Mouse (Mus musculus) stomach, postnatal 0 days (tissue): Measurements from ENCODE around the gene Usf2. TPM values are rescaled to one million over a fixed set of nuclear protein-coding genes. Genes with fewer than 3 reads are reported as not detected.

Source experiments
- ATAC-seq: fragments of 200-750 bp; cut with Nextera tagmentation; 2 replicates; pipeline ENCODE4 v1.8.0; 2017; ENCODE audit not compliant: low FRiP score, low TSS enrichment
- DNase-seq: peaks from one replicate; pipeline ENCODE4 v3.0.0-alpha.2; 2016; ENCODE audit warnings: low spot score
- H3K27ac ChIP-seq: fragments of 300-500 bp; sonication (generic); replicated peaks from 2 replicates; pipeline ENCODE4 v1.5.1; 2014; ENCODE audit warnings: mild to moderate bottlenecking, control low read depth
- H3K27me3 ChIP-seq: fragments of 300-500 bp; sonication (generic); 2 replicates; pipeline ENCODE4 v1.6.1; 2014; ENCODE audit warnings: low read length; ENCODE audit not compliant: control insufficient read depth, insufficient read depth
- H3K36me3 ChIP-seq: fragments of 300-500 bp; sonication (generic); 2 replicates; pipeline ENCODE4 v1.6.1; 2014; ENCODE audit warnings: low read length, mixed read lengths; ENCODE audit not compliant: control insufficient read depth, insufficient read depth
- H3K4me1 ChIP-seq: fragments of 300-500 bp; sonication (generic); replicated peaks from 2 replicates; pipeline ENCODE4 v1.6.1; 2014; ENCODE audit warnings: antibody characterized with exemption; ENCODE audit not compliant: control insufficient read depth, insufficient read depth
- H3K4me2 ChIP-seq: fragments of 300-500 bp; sonication (generic); replicated peaks from 2 replicates; pipeline ENCODE4 v1.6.1; 2014; ENCODE audit warnings: low read depth, mild to moderate bottlenecking, control low read depth, moderate library complexity
- H3K4me3 ChIP-seq: fragments of 300-500 bp; sonication (generic); 2 replicates; pipeline ENCODE4 v1.5.1; 2014; ENCODE audit warnings: low read depth, low read length, control low read depth
- H3K9ac ChIP-seq: fragments of 300-500 bp; sonication (generic); 2 replicates; pipeline ENCODE4 v1.6.1; 2014; ENCODE audit warnings: mild to moderate bottlenecking, low read length, control low read depth, mixed read lengths
- H3K9me3 ChIP-seq: fragments of 300-500 bp; sonication (generic); 2 replicates; pipeline ENCODE4 v1.6.1; 2016; ENCODE audit warnings: low read length; ENCODE audit not compliant: control insufficient read depth
- CTCF ChIP-seq: IDR thresholded peaks from 2 replicates; pipeline ENCODE4 v1.5.1; 2016; ENCODE audit warnings: antibody characterized with exemption, low read depth, mild to moderate bottlenecking, moderate library complexity
- EP300 ChIP-seq: optimal IDR thresholded peaks from 2 replicates; pipeline ENCODE3; 2016; ENCODE audit warnings: antibody characterized with exemption
- WGBS: fragments of 180-500 bp; shearing (Covaris S2); extraction: QIAGEN DNeasy Blood & Tissue Kit; methylation state at CpG from one replicate; pipeline ENCODE4 v1.1.7; 2014; 5-methylcytosine and 5-hydroxymethylcytosine counted together
- polyA plus RNA-seq: library from polyadenylated mRNA; unstranded; fragments of >200 nt; fragmentation: Nextera tagmentation; extraction: Ambion mirVana; gene quantifications from 2 replicates; pipeline ENCODE4 v1.2.1, GENCODE M21; 2015

Gene Usf2
- polyA plus RNA-seq, 1 experiment from 2014 or later = 12.0 TPM

- H3K27ac ChIP-seq = no peak overlapping the region
- H3K4me3 ChIP-seq = no peak overlapping the region
- no peak overlapping the region for H3K9ac ChIP-seq
- WGBS = 88% methylated on average over 4 of the region's 4 CpGs
- no peaks in the 10 kb centered on the region for H3K4me1 ChIP-seq
- ATAC-seq = no peak
- no peak for DNase-seq
- H3K9me3 ChIP-seq = no peaks in the 10 kb centered on the region
- H3K27me3 ChIP-seq = no peaks in the 10 kb centered on the region
- TF ChIP-seq EP300 (no peak), CTCF (no peak)
- no peaks in the 10 kb centered on the region for H3K36me3 ChIP-seq
- no peak overlapping the region for H3K4me2 ChIP-seq
Measured at GRCm38 (mm10) chr7:30988519-30989162, 32.0 kb upstream of the Usf2 start.

- 86% methylated on average over 9 of the region's 9 CpGs for WGBS
- Histone ChIP-seq H3K36me3 (no peaks in the 10 kb centered on the region), H3K27me3 (no peaks in the 10 kb centered on the region), H3K4me2 (no peak overlapping the region), H3K9me3 (no peaks in the 10 kb centered on the region), H3K4me1 (no peaks in the 10 kb centered on the region), H3K27ac (no peak overlapping the region), H3K9ac (no peak overlapping the region), H3K4me3 (no peak overlapping the region)
- DNase-seq = no peak
- TF ChIP-seq CTCF = no peak
- no peak for TF ChIP-seq EP300
- ATAC-seq = no peak
Measured at GRCm38 (mm10) chr7:30985357-30985756, 28.8 kb upstream of the Usf2 start.

- Histone ChIP-seq H3K4me3 (no peak overlapping the region), H3K4me1 (no peaks in the 10 kb centered on the region), H3K27ac (no peak overlapping the region), H3K9ac (no peak overlapping the region), H3K36me3 (no peaks in the 10 kb centered on the region), H3K9me3 (no peaks in the 10 kb centered on the region), H3K27me3 (no peaks in the 10 kb centered on the region), H3K4me2 (no peak overlapping the region)
- TF ChIP-seq CTCF (no peak), EP300 (no peak)
- ATAC-seq (no peak), DNase-seq (no peak)
- 81% methylated on average over 4 of the region's 4 CpGs for WGBS
Measured at GRCm38 (mm10) chr7:30981703-30982102, 25.1 kb upstream of the Usf2 start.

- Histone ChIP-seq H3K9ac (peak within 1 kb of the TSS; percentile 71), H3K27ac (peak within 1 kb of the TSS; percentile 92), H3K27me3 (no peaks in the 10 kb centered on the region), H3K36me3 (no peaks in the 10 kb centered on the region), H3K4me2 (peak within 1 kb of the TSS; percentile 50), H3K9me3 (no peaks in the 10 kb centered on the region), H3K4me1 (no peaks in the 10 kb centered on the region), H3K4me3 (peak within 1 kb of the TSS; percentile 51)
- ATAC-seq (peak; percentile 96), DNase-seq (peak; percentile 96)
- under 1% methylated on average over 37 of the region's 37 CpGs for WGBS
- TF ChIP-seq EP300 (no peak), CTCF (peak; percentile 81)
Measured at GRCm38 (mm10) chr7:30973501-30974289, 17.1 kb upstream of the Usf2 start, which contains the start of gene Fam187b. TSS of gene Fam187b (plus strand) at chr7:30973790.

GRCm38 (mm10) chr7:30973251-30973500 lies 16.6 kb upstream of the Usf2 start, which contains the start of gene Lsr:
TSS of gene Lsr (minus strand) at chr7:30973464.
- H3K27me3 ChIP-seq = no peaks in the 10 kb centered on the region
- no peaks in the 10 kb centered on the region for H3K4me1 ChIP-seq
- no peak for ATAC-seq
- WGBS = 1% methylated on average over 19 of the region's 19 CpGs
- peak within 1 kb of the TSS; percentile 92 for H3K27ac ChIP-seq
- no peaks in the 10 kb centered on the region for H3K36me3 ChIP-seq
- TF ChIP-seq CTCF (no peak), EP300 (no peak)
- DNase-seq = no peak
- H3K4me3 ChIP-seq = peak within 1 kb of the TSS; percentile 51
- peak within 1 kb of the TSS; percentile 71 for H3K9ac ChIP-seq
- no peaks in the 10 kb centered on the region for H3K9me3 ChIP-seq
- H3K4me2 ChIP-seq = peak within 1 kb of the TSS; percentile 50
